Mouse (Mus musculus) lung, adult 2 months (tissue): ENCODE data around the gene Tecpr1.

Source experiments
- CTCF ChIP-seq: fragments of 200-500 bp; IDR thresholded peaks from 2 replicates; pipeline ENCODE4 v1.5.1; 2011; ENCODE audit warnings: mild to moderate bottlenecking, low read length, control low read depth; ENCODE audit not compliant: insufficient read depth
- POLR2A ChIP-seq: fragments of 200-500 bp; IDR thresholded peaks from 2 replicates; pipeline ENCODE4 v1.6.1; 2011; ENCODE audit warnings: low read depth, mild to moderate bottlenecking, control low read depth, low read length, borderline replicate concordance; ENCODE audit errors: extremely low read depth

GRCm38 (mm10) chr5:144188422-144188821, 35.0 kb downstream of the Tecpr1 start:
- TF ChIP-seq CTCF = no peak
- no peak for TF ChIP-seq POLR2A
